Comparison of ENCODE assay signal across 7 mouse cellular contexts in genomic region chr8:73342761-73343395, GRCm38 (mm10). TPM values are rescaled to one million over a fixed set of nuclear protein-coding genes. Genes with fewer than 3 reads are reported as not detected.
A peak's percentile ranks its signal among the peaks of the same experiment; 100 is the strongest.
DNase-seq lines count a peak whose midpoint lies in the region; ATAC-seq lines count a peak whose summit lies in the region.

No protein-coding gene starts in this region.

- no peak for ATAC-seq in erythroid progenitor cell, adult 5-6 weeks (replicated peaks; ENCODE audit: low FRiP score, poor library complexity, severe bottlenecking)

- DNase-seq in urinary bladder, postnatal 25 days (ENCODE audit: low spot score): peak; percentile 11
- DNase-seq in urinary bladder, postnatal 4 days (ENCODE audit: low spot score in 2 of 2): no peak
- DNase-seq in heart, adult 8-10 months (ENCODE audit: low spot score): peak; percentile 62
- DNase-seq in kidney, postnatal 36 days: peak; percentile 71 to 76
- no peak for DNase-seq in natural killer cell, adult 2 months (ENCODE audit: low spot score in 2 of 2)
- DNase-seq in thymus, postnatal 36 days: no peak

RNA-seq across cellular contexts. Expression of gene Large1, which starts 10.5 kb away (rescaled TPM):
- total RNA-seq in heart, adult 8-10 months (2022): 10 to 100 TPM; 41.5 to 49.0 (median 44.3) TPM
- 1.1 and 1.7 TPM in 2 replicates for total RNA-seq in erythroid progenitor cell, adult 5-6 weeks (2015; ENCODE audit: low replicate concordance)
- total RNA-seq in erythroid progenitor cell, adult 5-6 weeks (2017; ENCODE audit: low replicate concordance): 0.39 TPM in 1 of 2 replicates, not detected in the other

Comparison
In these comparisons a context has a peak if more than half of its experiments do, and no peak if none do; other contexts are left out.
1. DNase-seq: peak in urinary bladder, postnatal 25 days (single experiment), heart, adult 8-10 months (single experiment) and kidney, postnatal 36 days (2 of 2); none in urinary bladder, postnatal 4 days (0 of 2), natural killer cell, adult 2 months (0 of 2) and thymus, postnatal 36 days (0 of 2).
2. RNA of gene Large1, which starts 10.5 kb away (total RNA-seq): 41.5 to 49.0 TPM in heart, adult 8-10 months; 0.39 to 1.7 TPM in erythroid progenitor cell, adult 5-6 weeks; every median in the first group is over 10 times any median in the second.